Mouse (Mus musculus): ENCODE measurements around the gene Snx6. TPM values are rescaled to one million over a fixed set of nuclear protein-coding genes. Genes with fewer than 3 reads are reported as not detected.
"Not testable (repeated sequence)": the region's sequence is repeated elsewhere in the genome, so short reads cannot be mapped to it uniquely, and the experiment has no call there.

Gene Snx6
- total and polyA plus RNA-seq, 2 experiments from 2014 or later, result 57.6 to 141 TPM

GRCm38 (mm10) chr12:54763624-54764023, 31.9 kb downstream of the Snx6 start:
- Histone ChIP-seq H3K9ac (replicated peaks; ENCODE audit: low read length) (no peak overlapping the region), H3K4me1 (ENCODE audit: insufficient read depth, low read length) (no peaks in the 10 kb centered on the region), H3K27me3 (ENCODE audit: insufficient read depth, low read length) (no peaks in the 10 kb centered on the region), H3K36me3 (ENCODE audit: insufficient read depth, low read length) (peaks cover 57% of the 10 kb centered on the region), H3K4me2 (ENCODE audit: low read depth, low read length) (no peak overlapping the region), H3K4me3 (ENCODE audit: low read length) (no peak overlapping the region), H3K9me3 (ENCODE audit: low read length) (no peaks in the 10 kb centered on the region), H3K27ac (no peak overlapping the region)
- no peak for ATAC-seq
- no peak for TF ChIP-seq CTCF (IDR thresholded peaks at IDR 0.05; ENCODE audit: low read depth)
- no peak for DNase-seq (ENCODE audit: low spot score)
- WGBS, result 87% methylated on average over 12 of the region's 12 CpGs

GRCm38 (mm10) chr12:54760676-54761075, 34.8 kb downstream of the Snx6 start:
- Histone ChIP-seq H3K4me2 (ENCODE audit: low read depth, low read length) (no peak overlapping the region), H3K4me3 (ENCODE audit: low read length) (no peak overlapping the region), H3K27me3 (ENCODE audit: insufficient read depth, low read length) (no peaks in the 10 kb centered on the region), H3K9me3 (ENCODE audit: low read length) (no peaks in the 10 kb centered on the region), H3K4me1 (ENCODE audit: insufficient read depth, low read length) (no peaks in the 10 kb centered on the region), H3K27ac (no peak overlapping the region), H3K36me3 (ENCODE audit: insufficient read depth, low read length) (peaks cover 49% of the 10 kb centered on the region), H3K9ac (replicated peaks; ENCODE audit: low read length) (no peak overlapping the region)
- DNase-seq (ENCODE audit: low spot score) (no peak), ATAC-seq (no peak)
- WGBS, result 100% methylated on average over 1 of the region's 1 CpGs
- no peak for TF ChIP-seq CTCF (IDR thresholded peaks at IDR 0.05; ENCODE audit: low read depth)

- H3K36me3 ChIP-seq (ENCODE audit: insufficient read depth, low read length), result peaks cover 52% of the 10 kb centered on the region
- no peak for TF ChIP-seq CTCF (IDR thresholded peaks at IDR 0.05; ENCODE audit: low read depth)
- H3K4me3 ChIP-seq (ENCODE audit: low read length), result no peak overlapping the region
- ATAC-seq (no peak), DNase-seq (ENCODE audit: low spot score) (no peak)
- H3K9me3 ChIP-seq (ENCODE audit: low read length), result no peaks in the 10 kb centered on the region
- H3K27ac ChIP-seq, result no peak overlapping the region
- no peak overlapping the region for H3K9ac ChIP-seq (replicated peaks; ENCODE audit: low read length)
- H3K27me3 ChIP-seq (ENCODE audit: insufficient read depth, low read length), result no peaks in the 10 kb centered on the region
- WGBS, result 95% methylated on average over 2 of the region's 2 CpGs
- no peak overlapping the region for H3K4me2 ChIP-seq (ENCODE audit: low read depth, low read length)
- H3K4me1 ChIP-seq (ENCODE audit: insufficient read depth, low read length), result no peaks in the 10 kb centered on the region
Observed at GRCm38 (mm10) chr12:54758846-54759245, 36.7 kb downstream of the Snx6 start.

DNA sequence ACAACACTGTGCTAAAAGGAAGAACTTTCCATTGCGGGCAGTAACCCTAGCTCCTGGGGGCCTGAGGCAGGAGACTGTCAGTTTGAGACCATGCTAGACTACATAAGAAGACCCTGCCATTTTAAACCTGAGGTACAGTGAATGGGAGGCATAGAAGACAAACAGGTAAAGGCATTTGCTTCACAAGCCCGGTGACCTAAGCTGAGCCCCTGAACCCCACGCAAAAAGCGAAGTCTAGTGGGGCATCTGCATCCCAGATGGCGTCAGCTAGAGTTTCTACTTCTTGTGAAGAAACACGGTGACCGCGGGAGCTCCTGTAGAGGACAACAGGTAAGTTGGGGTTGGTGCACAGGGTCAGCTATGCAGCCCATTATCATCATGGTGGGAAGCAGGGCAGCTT, 46.9 kb downstream of the Snx6 start:
- no peaks in the 10 kb centered on the region for H3K27me3 ChIP-seq (ENCODE audit: insufficient read depth, low read length)
- 99% methylated on average over 8 of the region's 8 CpGs for WGBS
- no peaks in the 10 kb centered on the region for H3K9me3 ChIP-seq (ENCODE audit: low read length)
- TF ChIP-seq CTCF (IDR thresholded peaks at IDR 0.05; ENCODE audit: low read depth), result no peak
- H3K4me2 ChIP-seq (ENCODE audit: low read depth, low read length), result no peak overlapping the region
- DNase-seq (ENCODE audit: low spot score), result no peak
- H3K27ac ChIP-seq, result no peak overlapping the region
- ATAC-seq, result no peak
- H3K36me3 ChIP-seq (ENCODE audit: insufficient read depth, low read length), result peaks cover 45% of the 10 kb centered on the region
- no peak overlapping the region for H3K9ac ChIP-seq (replicated peaks; ENCODE audit: low read length)
- no peaks in the 10 kb centered on the region for H3K4me1 ChIP-seq (ENCODE audit: insufficient read depth, low read length)
- no peak overlapping the region for H3K4me3 ChIP-seq (ENCODE audit: low read length)

DNA sequence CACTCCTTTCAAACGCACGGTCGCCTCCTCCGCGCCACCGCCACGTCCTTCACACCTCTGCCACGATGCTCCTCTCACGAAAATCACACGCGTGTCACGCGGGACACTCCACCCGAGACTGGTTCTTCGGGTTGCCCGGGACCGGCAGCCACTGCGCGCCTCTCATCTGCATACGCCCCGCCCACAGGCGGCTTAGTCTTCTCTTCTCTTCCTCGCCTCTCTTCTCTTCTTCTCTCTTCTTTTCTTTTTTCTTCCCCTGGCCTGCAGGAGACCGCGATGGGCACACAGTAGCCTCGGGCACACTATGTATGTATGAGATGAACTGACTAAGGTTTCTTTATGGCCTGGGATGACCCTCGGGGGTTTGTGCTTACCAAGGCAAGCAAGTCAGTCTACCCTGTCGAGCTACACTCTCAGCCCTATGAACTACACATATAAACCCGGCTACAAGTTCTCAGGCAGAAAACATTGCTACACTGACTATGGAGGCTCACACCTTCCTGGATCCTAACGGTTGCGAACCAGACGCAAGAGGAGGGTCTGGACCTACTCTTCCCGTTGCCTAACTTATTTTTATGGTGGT, 56.8 kb downstream of the Snx6 start:
- H3K27me3 ChIP-seq (ENCODE audit: insufficient read depth, low read length); H3K9me3 ChIP-seq (ENCODE audit: low read length); H3K36me3 ChIP-seq (ENCODE audit: insufficient read depth, low read length); H3K4me3 ChIP-seq (ENCODE audit: low read length); H3K9ac ChIP-seq (replicated peaks; ENCODE audit: low read length); H3K4me2 ChIP-seq (ENCODE audit: low read depth, low read length); H3K27ac ChIP-seq; DNase-seq (ENCODE audit: low spot score); H3K4me1 ChIP-seq (ENCODE audit: insufficient read depth, low read length): not testable (repeated sequence)
- WGBS, result 0% methylated on average over 9 of the region's 33 CpGs
- ATAC-seq, result peak; percentile 69

DNA sequence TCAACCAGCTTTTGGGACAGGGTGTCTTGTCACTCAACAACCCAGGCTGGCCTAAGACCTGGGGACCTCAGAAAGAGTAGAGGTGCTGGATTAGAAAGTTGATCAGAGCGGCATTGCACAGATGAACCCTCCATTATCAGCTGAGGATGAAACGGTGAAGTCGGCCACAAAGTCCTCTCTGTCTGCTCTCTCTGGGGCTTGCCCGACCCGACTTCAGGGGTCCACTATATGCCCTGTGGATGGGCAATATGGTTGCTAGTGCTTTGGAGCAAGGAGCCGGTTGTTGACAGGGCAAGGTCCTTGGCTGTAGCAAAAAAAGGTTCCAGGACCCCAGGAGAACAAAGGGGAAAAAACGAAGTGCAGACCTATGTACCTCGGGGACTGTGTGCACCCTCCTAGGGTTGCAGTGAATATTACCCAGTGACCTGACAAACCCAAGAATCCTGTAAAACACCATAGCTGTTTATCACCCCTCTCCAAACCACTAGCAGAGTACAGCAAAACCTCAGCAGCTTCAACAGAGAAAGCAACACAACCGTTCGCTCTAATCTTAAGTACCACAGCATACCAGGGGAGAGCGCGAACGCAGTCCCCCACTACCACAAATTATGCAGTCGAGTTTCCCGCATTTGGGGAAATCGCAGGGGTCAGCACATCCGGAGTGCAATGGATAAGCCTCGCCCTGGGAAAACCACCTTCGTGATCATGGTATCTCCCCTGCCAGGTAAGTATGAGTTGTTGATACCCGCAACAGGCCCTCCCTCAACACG, 57.4 kb downstream of the Snx6 start:
- H3K4me1 ChIP-seq (ENCODE audit: insufficient read depth, low read length); H3K27ac ChIP-seq; H3K9me3 ChIP-seq (ENCODE audit: low read length); H3K27me3 ChIP-seq (ENCODE audit: insufficient read depth, low read length); H3K9ac ChIP-seq (replicated peaks; ENCODE audit: low read length); DNase-seq (ENCODE audit: low spot score); H3K4me3 ChIP-seq (ENCODE audit: low read length); H3K36me3 ChIP-seq (ENCODE audit: insufficient read depth, low read length); H3K4me2 ChIP-seq (ENCODE audit: low read depth, low read length): not testable (repeated sequence)
- WGBS, result no CpG with 5 or more reads among the region's 21 CpGs
- peak; percentile 84 for ATAC-seq

DNA sequence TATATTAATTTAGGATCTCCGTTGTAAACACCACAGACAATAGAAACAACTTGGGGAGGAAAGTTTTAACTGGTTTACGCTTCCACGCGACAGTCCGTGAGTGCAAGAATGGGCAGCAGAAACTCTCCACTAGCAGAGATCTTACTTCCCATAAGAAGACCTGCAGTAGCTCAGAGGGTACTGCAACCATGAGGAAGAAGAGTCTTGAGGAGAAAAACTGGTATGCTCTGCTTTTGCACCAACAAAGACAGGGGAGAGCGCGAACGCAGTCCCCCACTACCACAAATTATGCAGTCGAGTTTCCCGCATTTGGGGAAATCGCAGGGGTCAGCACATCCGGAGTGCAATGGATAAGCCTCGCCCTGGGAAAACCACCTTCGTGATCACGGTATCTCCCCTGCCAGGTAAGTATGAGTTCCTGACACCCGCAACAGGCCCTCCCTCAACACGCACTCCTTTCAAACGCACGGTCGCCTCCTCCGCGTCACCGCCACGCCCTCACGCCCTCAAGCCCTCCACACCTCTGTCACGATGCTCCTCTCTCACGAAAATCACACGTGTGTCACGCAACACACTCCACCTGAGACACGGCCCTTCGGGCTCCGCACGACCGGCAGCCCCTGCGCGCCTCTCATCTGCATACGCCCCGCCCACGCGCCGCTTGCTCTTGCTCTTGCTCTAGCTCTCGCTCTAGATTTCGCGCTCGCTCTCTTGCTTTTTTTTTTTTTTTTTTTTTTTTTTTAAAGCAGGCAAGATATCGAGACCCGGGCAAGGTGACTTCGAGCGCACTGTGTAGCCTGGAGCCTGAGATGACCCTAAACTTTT, 61.0 kb downstream of the Snx6 start:
- WGBS, result 0% methylated on average over 3 of the region's 49 CpGs
- H3K4me2 ChIP-seq (ENCODE audit: low read depth, low read length); H3K9me3 ChIP-seq (ENCODE audit: low read length); H3K36me3 ChIP-seq (ENCODE audit: insufficient read depth, low read length); DNase-seq (ENCODE audit: low spot score); H3K4me3 ChIP-seq (ENCODE audit: low read length); H3K27ac ChIP-seq; H3K27me3 ChIP-seq (ENCODE audit: insufficient read depth, low read length); H3K4me1 ChIP-seq (ENCODE audit: insufficient read depth, low read length); H3K9ac ChIP-seq (replicated peaks; ENCODE audit: low read length): not testable (repeated sequence)
- ATAC-seq, result peak; percentile 72

GRCm38 (mm10) chr12:54729140-54730059, 66.1 kb downstream of the Snx6 start:
- H3K27ac ChIP-seq; H3K9me3 ChIP-seq (ENCODE audit: low read length); H3K36me3 ChIP-seq (ENCODE audit: insufficient read depth, low read length); H3K9ac ChIP-seq (replicated peaks; ENCODE audit: low read length); H3K4me3 ChIP-seq (ENCODE audit: low read length); DNase-seq (ENCODE audit: low spot score); H3K27me3 ChIP-seq (ENCODE audit: insufficient read depth, low read length); H3K4me1 ChIP-seq (ENCODE audit: insufficient read depth, low read length); H3K4me2 ChIP-seq (ENCODE audit: low read depth, low read length): not testable (repeated sequence)
- ATAC-seq, result peak; percentile 94
- WGBS, result no CpG with 5 or more reads among the region's 56 CpGs

All from hindbrain, postnatal 0 days (tissue).